Mouse (Mus musculus) brain, embryonic 14.5 days (tissue): ENCODE results near the gene Rcn3.

ENCODE experiments used
- CTCF ChIP-seq: fragments of 200-500 bp; IDR thresholded peaks from 2 replicates; pipeline ENCODE4 v1.5.1; 2012; ENCODE audit warnings: inconsistent platforms, mild to moderate bottlenecking, moderate library complexity, borderline replicate concordance; ENCODE audit not compliant: insufficient read depth, insufficient read length; ENCODE audit errors: extremely low read depth
- POLR2A ChIP-seq: fragments of 200-500 bp; IDR thresholded peaks from 2 replicates; pipeline ENCODE4 v1.6.1; 2012; ENCODE audit warnings: mild to moderate bottlenecking, inconsistent platforms, borderline replicate concordance; ENCODE audit not compliant: poor library complexity, insufficient read depth, insufficient read length, severe bottlenecking; ENCODE audit errors: extremely low read depth

GRCm38 (mm10) chr7:45040851-45041250 lies 51.2 kb downstream of the Rcn3 start:
- TF ChIP-seq CTCF, result no peak
- TF ChIP-seq POLR2A, result no peak
